Mouse (Mus musculus) embryo, embryonic 10.5 days (tissue): ENCODE results near the gene Rgma.

Experiments used
- DNase-seq: peaks from one replicate; pipeline ENCODE4 v3.0.0-alpha.2; 2015; ENCODE audit warnings: low spot score

The Rgma gene

GRCm38 (mm10) chr7:73433637-73434335 is 58.5 kb downstream of the Rgma start:
- no peak for DNase-seq

- DNase-seq: no peak
These were observed 59.0 kb downstream of the Rgma start for GRCm38 (mm10) chr7:73434336-73434677.

GRCm38 (mm10) chr7:73435685-73436084 is 60.4 kb downstream of the Rgma start:
- DNase-seq: no peak

GRCm38 (mm10) chr7:73441802-73442201 is 66.5 kb downstream of the Rgma start:
- no peak for DNase-seq

GRCm38 (mm10) chr7:73442246-73442645 is 66.9 kb downstream of the Rgma start:
- DNase-seq: no peak

- DNase-seq: no peak
These were observed 76.3 kb downstream of the Rgma start for GRCm38 (mm10) chr7:73451594-73451993.

GRCm38 (mm10) chr7:73452187-73452808 is 77.0 kb downstream of the Rgma start:
- no peak for DNase-seq

- DNase-seq: no peak
These were observed 78.8 kb downstream of the Rgma start for GRCm38 (mm10) chr7:73454113-73454512.

- no peak for DNase-seq
These were observed 88.2 kb downstream of the Rgma start for GRCm38 (mm10) chr7:73463546-73463945.

- DNase-seq: no peak
These were observed 92.4 kb downstream of the Rgma start for GRCm38 (mm10) chr7:73467741-73468140.
